17 mouse cellular contexts compared by ENCODE assay signal in the genomic region with DNA sequence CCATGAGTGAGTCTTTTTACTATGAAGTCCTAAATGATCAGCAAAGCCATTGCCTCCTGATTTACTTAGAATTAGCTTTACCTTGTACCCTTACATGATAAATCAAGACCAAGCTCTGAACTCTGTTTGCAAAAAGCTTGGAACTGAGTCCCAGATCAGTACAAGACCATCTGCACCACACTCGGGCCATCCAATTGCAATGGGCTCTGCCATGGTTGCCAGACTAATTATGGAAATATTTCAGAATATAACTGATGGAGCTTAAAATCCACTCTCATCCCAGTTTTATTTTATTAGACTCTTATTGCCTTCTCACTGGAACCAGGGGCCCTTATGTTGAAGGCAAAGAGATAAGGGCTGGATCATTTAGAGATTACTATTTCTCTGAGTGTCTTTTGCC.
"Had no signal": no experiment of that assay in that cellular context is flagged by ENCODE, and none has a peak within 500 bp of the region (broad histone marks: within the 10 kb centered on the region; RNA-seq: fewer than 3 reads in every experiment).

No protein-coding gene starts in this region.

- H3K9me3 ChIP-seq: midbrain, embryonic 10.5 days; neural tube, embryonic 13.5 days; neural tube, embryonic 15.5 days had no signal

- H3K9ac ChIP-seq: liver, embryonic 14.5 days; lung, embryonic 14.5 days; neural tube, embryonic 13.5 days; neural tube, embryonic 15.5 days had no signal

- H3K36me3 ChIP-seq: midbrain, embryonic 10.5 days; neural tube, embryonic 13.5 days; neural tube, embryonic 15.5 days had no signal

- DNase-seq: lung, adult 18-20 months; lung, embryonic 14.5 days; lung, postnatal 10 days; lung, postnatal 4 days; retina, postnatal 1 day; right cerebral cortex, adult 18-20 months; right cerebral cortex, postnatal 25 days; right cerebral cortex, postnatal 4 days; spleen, adult 18-20 months; thymus, adult 18-20 months; thymus, postnatal 14 days; thymus, postnatal 36 days had no signal

- H3K4me1 ChIP-seq: midbrain, embryonic 10.5 days; neural tube, embryonic 13.5 days; neural tube, embryonic 15.5 days had no signal

- H3K27me3 ChIP-seq: neural tube, embryonic 13.5 days; neural tube, embryonic 15.5 days had no signal

- H3K27ac ChIP-seq: liver, embryonic 14.5 days; midbrain, embryonic 10.5 days; neural tube, embryonic 13.5 days; neural tube, embryonic 15.5 days had no signal

- H3K4me3 ChIP-seq: midbrain, embryonic 10.5 days; myocyte; neural tube, embryonic 13.5 days; neural tube, embryonic 15.5 days had no signal

- H3K4me2 ChIP-seq: lung, embryonic 14.5 days; neural tube, embryonic 13.5 days; neural tube, embryonic 15.5 days had no signal
